Mouse (Mus musculus): ENCODE data around the gene Tln1. TPM values are rescaled to one million over a fixed set of nuclear protein-coding genes. Genes with fewer than 3 reads are reported as not detected.

The Tln1 gene
- total and polyA plus RNA-seq, 3 experiments: 22.9 to 146 (median 112) TPM

DNA sequence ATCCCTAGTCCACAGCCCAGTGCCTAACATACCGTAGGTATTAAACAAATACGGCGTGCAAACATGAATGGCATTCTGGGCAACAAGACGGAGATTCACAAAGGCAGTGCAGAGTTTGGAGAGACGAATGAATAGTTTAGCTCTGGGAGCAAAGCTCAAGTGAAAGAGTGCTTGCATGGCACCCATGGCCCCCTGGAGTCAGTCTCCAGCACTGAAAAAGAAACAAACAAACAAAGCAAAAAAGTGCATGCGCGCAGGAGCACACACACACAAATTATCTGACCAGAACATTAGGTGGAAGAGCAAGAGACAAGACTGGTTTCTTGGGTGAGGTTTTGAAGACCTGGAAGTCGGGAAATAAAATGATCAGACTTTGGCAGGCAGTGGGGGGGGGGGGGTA lies 56.4 kb downstream of the Tln1 start:
- peaks cover 0 to 14% of the 10 kb centered on the region in 2 experiments; a peak in 2 of 4 replicates for H3K36me3 ChIP-seq (ENCODE audit: control insufficient read depth in 1 of 2, insufficient read depth in 2 of 2, low read length in 2 of 2)
- no peaks in the 10 kb centered on the region for H3K27me3 ChIP-seq (ENCODE audit: control insufficient read depth in 1 of 2, insufficient read depth in 2 of 2, low read length in 2 of 2)
- H3K4me1 ChIP-seq (ENCODE audit: control insufficient read depth in 1 of 2, insufficient read depth in 2 of 2, low read length in 2 of 2): peaks cover 12 to 27% of the 10 kb centered on the region in 2 experiments
- DNase-seq (ENCODE audit: low read depth, low spot score): no peak
- no peaks in the 10 kb centered on the region; the same call in 1 of the 2 replicates for H3K79me2 ChIP-seq (ENCODE audit: control insufficient read depth, insufficient read depth, low read length, poor library complexity)
- no peak overlapping the region for H3K9ac ChIP-seq (ENCODE audit: control insufficient read depth, low read depth, low read length, poor library complexity, severe bottlenecking)
- TF ChIP-seq ZNF384 (IDR thresholded peaks at IDR 0.05; ENCODE audit: low read depth, low read length): no peak
- TF ChIP-seq CTCF (IDR thresholded peaks at IDR 0.05 in 2 of 3, conservative IDR thresholded peaks at IDR 0.05 in 1 of 3; ENCODE audit: control insufficient read depth in 1 of 3, insufficient read depth in 1 of 3, low read depth in 2 of 3, low read length in 3 of 3, poor library complexity in 1 of 3, severe bottlenecking in 1 of 3): no peak
- no peak for TF ChIP-seq RAD21 (IDR thresholded peaks at IDR 0.05; ENCODE audit: low read depth, low read length)
- no peak for TF ChIP-seq POLR2AphosphoS5 (IDR thresholded peaks at IDR 0.05; ENCODE audit: borderline replicate concordance, low read depth, low read length)
- no peak for TF ChIP-seq MAFK (IDR thresholded peaks at IDR 0.05; ENCODE audit: borderline replicate concordance, low read depth, low read length)
- no peak for TF ChIP-seq TCF12 (IDR thresholded peaks at IDR 0.05; ENCODE audit: low read depth, low read length)
- no peak for TF ChIP-seq NRF1 (IDR thresholded peaks at IDR 0.05; ENCODE audit: insufficient read depth, low read depth, low read length, poor library complexity, severe bottlenecking)
- no peak for TF ChIP-seq GABPA (IDR thresholded peaks at IDR 0.05; ENCODE audit: low read depth, low read length)
- no peak for TF ChIP-seq GATA1 (IDR thresholded peaks at IDR 0.05; ENCODE audit: low read depth, low read length)
- TF ChIP-seq CHD1 (IDR thresholded peaks at IDR 0.05; ENCODE audit: low read depth, low read length): no peak
- TF ChIP-seq TAL1 (IDR thresholded peaks at IDR 0.05; ENCODE audit: low read length): no peak
- no peak for TF ChIP-seq ETS1 (IDR thresholded peaks at IDR 0.05; ENCODE audit: low read depth, low read length)
- no peak for TF ChIP-seq EP300 (IDR thresholded peaks at IDR 0.05; ENCODE audit: low read depth in 1 of 2, low read length in 2 of 2)
- TF ChIP-seq RCOR1 (IDR thresholded peaks at IDR 0.05; ENCODE audit: low read depth, low read length): no peak
- H3K27ac ChIP-seq (ENCODE audit: control insufficient read depth, low read depth, low read length): no peak overlapping the region
- no peaks in the 10 kb centered on the region for H3K9me3 ChIP-seq (replicated peaks; ENCODE audit: insufficient read depth, low read length)
- H3K4me3 ChIP-seq (ENCODE audit: control insufficient read depth in 1 of 2, insufficient read depth in 1 of 2, low read depth in 2 of 2, low read length in 2 of 2): no peak overlapping the region

DNA sequence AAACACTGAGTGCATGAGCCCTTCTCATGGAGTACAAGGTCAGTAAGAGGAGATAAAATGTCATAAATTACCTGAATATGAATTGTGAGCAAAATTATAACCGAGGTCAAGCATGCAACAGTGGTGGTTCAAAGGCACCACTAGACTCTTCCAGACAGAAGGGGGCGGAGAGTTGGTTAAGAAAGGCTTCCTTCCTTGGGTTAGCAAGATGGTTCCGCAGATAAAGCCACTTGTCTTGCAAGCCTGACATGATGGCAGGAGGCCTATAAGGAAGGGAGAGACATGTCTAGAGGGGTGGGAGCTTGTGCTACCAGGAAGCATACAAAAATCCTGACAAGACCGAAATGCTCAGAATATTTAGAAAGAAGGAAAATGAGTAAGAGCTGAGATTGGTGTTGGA lies 58.2 kb downstream of the Tln1 start:
- Histone ChIP-seq H3K27ac (ENCODE audit: control insufficient read depth, low read depth, low read length) (0 out of 2 replicates have a peak overlapping the region, but pooled peaks have one; percentile 23), H3K4me3 (ENCODE audit: control insufficient read depth in 1 of 2, insufficient read depth in 1 of 2, low read depth in 2 of 2, low read length in 2 of 2) (no peak overlapping the region), H3K27me3 (ENCODE audit: control insufficient read depth in 1 of 2, insufficient read depth in 2 of 2, low read length in 2 of 2) (no peaks in the 10 kb centered on the region), H3K4me1 (ENCODE audit: control insufficient read depth in 1 of 2, insufficient read depth in 2 of 2, low read length in 2 of 2) (peaks cover 16 to 28% of the 10 kb centered on the region in 2 experiments), H3K9ac (ENCODE audit: control insufficient read depth, low read depth, low read length, poor library complexity, severe bottlenecking) (no peak overlapping the region), H3K9me3 (replicated peaks; ENCODE audit: insufficient read depth, low read length) (no peaks in the 10 kb centered on the region), H3K79me2 (ENCODE audit: control insufficient read depth, insufficient read depth, low read length, poor library complexity) (peaks cover 2% of the 10 kb centered on the region), H3K36me3 (ENCODE audit: control insufficient read depth in 1 of 2, insufficient read depth in 2 of 2, low read length in 2 of 2) (peaks cover 0 to 16% of the 10 kb centered on the region in 2 experiments; a peak in 2 of 4 replicates)
- DNase-seq (ENCODE audit: low read depth, low spot score): peak; percentile 83
- TF ChIP-seq EP300 (IDR thresholded peaks at IDR 0.05; ENCODE audit: low read depth in 1 of 2, low read length in 2 of 2): peak; percentile 6 to 53; a peak in 2 of 4 replicates
- TF ChIP-seq MEF2A (IDR thresholded peaks at IDR 0.05; ENCODE audit: extremely low read depth, insufficient replicate concordance, low read depth, low read length, poor library complexity, severe bottlenecking): no peak
- TF ChIP-seq ELF1 (IDR thresholded peaks at IDR 0.05; ENCODE audit: low read depth, low read length): peak; percentile 56; the same call in 1 of the 2 replicates
- TF ChIP-seq MAX (IDR thresholded peaks at IDR 0.05; ENCODE audit: low read length): no peak
- TF ChIP-seq POLR2AphosphoS2 (IDR thresholded peaks at IDR 0.05; ENCODE audit: low read length): no peak
- TF ChIP-seq ZKSCAN1 (IDR thresholded peaks at IDR 0.05; ENCODE audit: low read depth, low read length): no peak
- no peak for TF ChIP-seq JUND (IDR thresholded peaks at IDR 0.05; ENCODE audit: low read depth, low read length)
- no peak for TF ChIP-seq MAFK (IDR thresholded peaks at IDR 0.05; ENCODE audit: borderline replicate concordance, low read depth, low read length)
- no peak for TF ChIP-seq SMC3 (IDR thresholded peaks at IDR 0.05; ENCODE audit: low read depth, low read length)
- no peak for TF ChIP-seq ZC3H11A (IDR thresholded peaks at IDR 0.05; ENCODE audit: low read depth, low read length)
- no peak for TF ChIP-seq HCFC1 (IDR thresholded peaks at IDR 0.05; ENCODE audit: low read depth, low read length)
- TF ChIP-seq RCOR1 (IDR thresholded peaks at IDR 0.05; ENCODE audit: low read depth, low read length): 0 out of 2 replicates have a peak, but pooled peaks have one; percentile 34
- TF ChIP-seq CHD2 (IDR thresholded peaks at IDR 0.05; ENCODE audit: low read length): no peak
- no peak for TF ChIP-seq ETS1 (IDR thresholded peaks at IDR 0.05; ENCODE audit: low read depth, low read length)
- no peak for TF ChIP-seq MYB (IDR thresholded peaks at IDR 0.05; ENCODE audit: low read depth, low read length)
- TF ChIP-seq POLR2AphosphoS5 (IDR thresholded peaks at IDR 0.05; ENCODE audit: borderline replicate concordance, low read depth, low read length): no peak
- TF ChIP-seq GABPA (IDR thresholded peaks at IDR 0.05; ENCODE audit: low read depth, low read length): no peak
- TF ChIP-seq BHLHE40 (IDR thresholded peaks at IDR 0.05; ENCODE audit: borderline replicate concordance, low read depth, low read length): no peak
- no peak for TF ChIP-seq USF2 (IDR thresholded peaks at IDR 0.05; ENCODE audit: borderline replicate concordance in 1 of 2, insufficient read depth in 1 of 2, low read depth in 1 of 2, low read length in 2 of 2)
- TF ChIP-seq KAT2A (conservative IDR thresholded peaks at IDR 0.05; ENCODE audit: low read depth, low read length): no peak
- no peak for TF ChIP-seq RAD21 (IDR thresholded peaks at IDR 0.05; ENCODE audit: low read depth, low read length)
- no peak for TF ChIP-seq MYC (IDR thresholded peaks at IDR 0.05; ENCODE audit: low read depth, low read length)
- TF ChIP-seq NELFE (IDR thresholded peaks at IDR 0.05; ENCODE audit: low read depth, low read length): no peak

Data from MEL (cell line).